Mouse (Mus musculus) heart, embryonic 14.5 days (tissue): ENCODE results near the gene Pja2. TPM values are rescaled to one million over a fixed set of nuclear protein-coding genes. Genes with fewer than 3 reads are reported as not detected.
"Not testable (repeated sequence)": the region's sequence is repeated elsewhere in the genome, so short reads cannot be mapped to it uniquely, and the experiment has no call there.

Experiments used
- ATAC-seq: fragments of 200-750 bp; cut with Nextera tagmentation; 2 replicates; pipeline ENCODE4 v1.8.0; 2017; ENCODE audit warnings: low read depth, moderate TSS enrichment; ENCODE audit not compliant: insufficient number of reproducible peaks, insufficient read depth, low FRiP score
- H3K27ac ChIP-seq, 2 experiments: fragments of 200-500 bp in 1 of 2; fragments of 300-500 bp in 1 of 2; sonication (generic) in 1 of 2; replicated peaks in 1 of 2; 2 replicates each; pipeline ENCODE4 v1.5.1; 2012 to 2014; ENCODE audit warnings: low read depth in 2 of 2, low read length in 2 of 2, control low read depth in 1 of 2, mild to moderate bottlenecking in 1 of 2, mixed read lengths in 1 of 2; ENCODE audit not compliant: control insufficient read depth in 1 of 2, insufficient read depth in 1 of 2
- H3K27me3 ChIP-seq: fragments of 300-500 bp; sonication (generic); 2 replicates; pipeline ENCODE4 v1.6.1; 2014; ENCODE audit warnings: mild to moderate bottlenecking, low read length, control low read depth; ENCODE audit not compliant: control insufficient read depth, insufficient read depth
- H3K36me3 ChIP-seq: fragments of 300-500 bp; sonication (generic); 2 replicates; pipeline ENCODE4 v1.6.1; 2014; ENCODE audit warnings: mild to moderate bottlenecking, control low read depth, low read length, mixed read lengths; ENCODE audit not compliant: control insufficient read depth, insufficient read depth
- H3K4me1 ChIP-seq, 2 experiments: fragments of 200-500 bp in 1 of 2; fragments of 300-500 bp in 1 of 2; sonication (generic) in 1 of 2; 2 replicates each; pipeline ENCODE4 v1.6.1; 2012 to 2014; ENCODE audit warnings: low read length in 2 of 2, control low read depth in 1 of 2, mixed read lengths in 1 of 2; ENCODE audit not compliant: control insufficient read depth in 2 of 2, insufficient read depth in 2 of 2
- H3K4me2 ChIP-seq: fragments of 300-500 bp; sonication (generic); 2 replicates; pipeline ENCODE4 v1.6.1; 2014; ENCODE audit warnings: mild to moderate bottlenecking, low read length
- H3K4me3 ChIP-seq, 2 experiments: fragments of 200-500 bp in 1 of 2; fragments of 300-500 bp in 1 of 2; sonication (generic) in 1 of 2; 2 replicates each; pipeline ENCODE4 v1.5.1; 2012 to 2014; ENCODE audit warnings: low read length in 2 of 2, mild to moderate bottlenecking in 2 of 2, control low read depth in 1 of 2, low read depth in 1 of 2, moderate library complexity in 1 of 2; ENCODE audit not compliant: control insufficient read depth in 1 of 2, insufficient read depth in 1 of 2
- H3K9ac ChIP-seq: fragments of 300-500 bp; sonication (generic); 2 replicates; pipeline ENCODE4 v1.6.1; 2014; ENCODE audit warnings: mild to moderate bottlenecking, low read length
- H3K9me3 ChIP-seq: fragments of 300-500 bp; sonication (generic); 2 replicates; pipeline ENCODE4 v1.6.1; 2016; ENCODE audit warnings: low read length, control low read depth; ENCODE audit not compliant: control insufficient read depth
- WGBS: fragments of 180-500 bp; shearing (Covaris S2); extraction: QIAGEN DNeasy Blood & Tissue Kit; methylation state at CpG from one replicate; pipeline ENCODE4 v1.1.7; 2014; 5-methylcytosine and 5-hydroxymethylcytosine counted together
- polyA plus RNA-seq: library from polyadenylated mRNA; unstranded; fragments of >200 nt; fragmentation: Nextera tagmentation; extraction: Ambion mirVana; gene quantifications from 2 replicates; pipeline ENCODE4 v1.2.1, GENCODE M21; 2014

The Pja2 gene
- polyA plus RNA-seq, 1 experiment from 2014 or later = 87.6 TPM

- H3K4me3 ChIP-seq = no peak overlapping the region
- 63% methylated on average over 3 of the region's 3 CpGs for WGBS
- no peak for ATAC-seq
- H3K27me3 ChIP-seq = no peaks in the 10 kb centered on the region
- no peaks in the 10 kb centered on the region for H3K36me3 ChIP-seq
- H3K9me3 ChIP-seq = no peaks in the 10 kb centered on the region
- no peak overlapping the region for H3K27ac ChIP-seq
- no peaks in the 10 kb centered on the region for H3K4me1 ChIP-seq
- H3K4me2 ChIP-seq = no peak overlapping the region
- H3K9ac ChIP-seq = no peak overlapping the region
These were observed 83.5 kb downstream of the Pja2 start for GRCm38 (mm10) chr17:64248246-64248645.

- Histone ChIP-seq H3K27me3 (no peaks in the 10 kb centered on the region), H3K4me3 (no peak overlapping the region), H3K9ac (no peak overlapping the region), H3K4me2 (no peak overlapping the region), H3K4me1 (no peaks in the 10 kb centered on the region), H3K9me3 (no peaks in the 10 kb centered on the region), H3K27ac (no peak overlapping the region), H3K36me3 (no peaks in the 10 kb centered on the region)
- ATAC-seq = no peak
- WGBS = 63% methylated on average over 12 of the region's 12 CpGs
These were observed 88.8 kb downstream of the Pja2 start for GRCm38 (mm10) chr17:64242898-64243297.

GRCm38 (mm10) chr17:64242310-64242859, 89.3 kb downstream of the Pja2 start:
- H3K4me2 ChIP-seq = no peak overlapping the region
- ATAC-seq = no peak
- no peaks in the 10 kb centered on the region for H3K4me1 ChIP-seq
- no peak overlapping the region for H3K4me3 ChIP-seq
- WGBS = 77% methylated on average over 9 of the region's 9 CpGs
- H3K9me3 ChIP-seq = no peaks in the 10 kb centered on the region
- no peak overlapping the region for H3K9ac ChIP-seq
- no peaks in the 10 kb centered on the region for H3K27me3 ChIP-seq
- H3K27ac ChIP-seq = no peak overlapping the region
- H3K36me3 ChIP-seq = no peaks in the 10 kb centered on the region

- Histone ChIP-seq H3K27me3 (no peaks in the 10 kb centered on the region), H3K27ac (no peak overlapping the region), H3K9me3 (no peaks in the 10 kb centered on the region), H3K9ac (no peak overlapping the region), H3K4me1 (no peaks in the 10 kb centered on the region), H3K36me3 (no peaks in the 10 kb centered on the region), H3K4me2 (no peak overlapping the region), H3K4me3 (no peak overlapping the region)
- WGBS = 86% methylated on average over 11 of the region's 11 CpGs
- no peak for ATAC-seq
These were observed 90.0 kb downstream of the Pja2 start for GRCm38 (mm10) chr17:64241544-64242292.

GRCm38 (mm10) chr17:64232134-64232533, 99.6 kb downstream of the Pja2 start:
- no peak overlapping the region for H3K9ac ChIP-seq
- no peak overlapping the region for H3K4me3 ChIP-seq
- no peaks in the 10 kb centered on the region for H3K36me3 ChIP-seq
- no peaks in the 10 kb centered on the region for H3K27me3 ChIP-seq
- H3K9me3 ChIP-seq = no peaks in the 10 kb centered on the region
- H3K4me2 ChIP-seq = no peak overlapping the region
- H3K27ac ChIP-seq = no peak overlapping the region
- WGBS = 49% methylated on average over 4 of the region's 4 CpGs
- H3K4me1 ChIP-seq = no peaks in the 10 kb centered on the region
- ATAC-seq = no peak

GRCm38 (mm10) chr17:64231637-64232036, 100.1 kb downstream of the Pja2 start:
- H3K9me3 ChIP-seq, H3K36me3 ChIP-seq, H3K4me2 ChIP-seq, H3K9ac ChIP-seq, H3K4me1 ChIP-seq, H3K27ac ChIP-seq, H3K27me3 ChIP-seq, ATAC-seq, H3K4me3 ChIP-seq: not testable (repeated sequence)
- 96% methylated on average over 4 of the region's 4 CpGs for WGBS

- H3K9me3 ChIP-seq = no peaks in the 10 kb centered on the region
- no peak overlapping the region for H3K9ac ChIP-seq
- 72% methylated on average over 8 of the region's 8 CpGs for WGBS
- ATAC-seq = no peak
- no peak overlapping the region for H3K4me2 ChIP-seq
- no peaks in the 10 kb centered on the region for H3K36me3 ChIP-seq
- no peak overlapping the region for H3K27ac ChIP-seq
- no peaks in the 10 kb centered on the region for H3K27me3 ChIP-seq
- H3K4me1 ChIP-seq = no peaks in the 10 kb centered on the region
- no peak overlapping the region for H3K4me3 ChIP-seq
These were observed 100.5 kb downstream of the Pja2 start for GRCm38 (mm10) chr17:64231172-64231571.
